Mouse (Mus musculus) 416B (cell line): Measurements from ENCODE around the gene Dst.
"Not testable (repeated sequence)": the region's sequence is repeated elsewhere in the genome, so short reads cannot be mapped to it uniquely, and the experiment has no call there.

Experiments used
- DNase-seq: peaks from one replicate; pipeline ENCODE4 v3.0.0; 2011; ENCODE audit warnings: low read depth

Gene Dst

GRCm38 (mm10) chr1:34065551-34066048 lies 157.6 kb downstream of the Dst start:
- no peak for DNase-seq

- not testable (repeated sequence) for DNase-seq
Observed at GRCm38 (mm10) chr1:34066401-34066800, 158.4 kb downstream of the Dst start.

- peak; percentile 4 for DNase-seq
Observed at GRCm38 (mm10) chr1:34068341-34068740, 160.3 kb downstream of the Dst start.

GRCm38 (mm10) chr1:34069514-34070290 lies 161.7 kb downstream of the Dst start:
- no peak for DNase-seq

GRCm38 (mm10) chr1:34070474-34070873 lies 162.4 kb downstream of the Dst start:
- no peak for DNase-seq

GRCm38 (mm10) chr1:34070991-34071639 lies 163.1 kb downstream of the Dst start:
- no peak for DNase-seq

- no peak for DNase-seq
Observed at GRCm38 (mm10) chr1:34072262-34072661, 164.2 kb downstream of the Dst start.

- DNase-seq: no peak
Observed at GRCm38 (mm10) chr1:34073436-34074169, 165.6 kb downstream of the Dst start.

- no peak for DNase-seq
Observed at GRCm38 (mm10) chr1:34074245-34075187, 166.5 kb downstream of the Dst start.

GRCm38 (mm10) chr1:34076701-34077421 lies 168.8 kb downstream of the Dst start:
- no peak for DNase-seq

GRCm38 (mm10) chr1:34077422-34077790 lies 169.4 kb downstream of the Dst start:
- DNase-seq: no peak

- DNase-seq: no peak
Observed at GRCm38 (mm10) chr1:34077941-34078340, 169.9 kb downstream of the Dst start.

GRCm38 (mm10) chr1:34089011-34089410 lies 181.0 kb downstream of the Dst start:
- no peak for DNase-seq

- DNase-seq: no peak
Observed at GRCm38 (mm10) chr1:34090700-34091099, 182.7 kb downstream of the Dst start.

- DNase-seq: no peak
Observed at GRCm38 (mm10) chr1:34093652-34094051, 185.6 kb downstream of the Dst start.

GRCm38 (mm10) chr1:34094301-34094700 lies 186.3 kb downstream of the Dst start:
- no peak for DNase-seq

GRCm38 (mm10) chr1:34095173-34095572 lies 187.1 kb downstream of the Dst start:
- DNase-seq: no peak

GRCm38 (mm10) chr1:34096923-34097322 lies 188.9 kb downstream of the Dst start:
- DNase-seq: no peak

GRCm38 (mm10) chr1:34097640-34098039 lies 189.6 kb downstream of the Dst start:
- DNase-seq: no peak

GRCm38 (mm10) chr1:34099439-34099838 lies 191.4 kb downstream of the Dst start:
- DNase-seq: no peak

GRCm38 (mm10) chr1:34100385-34100784 lies 192.4 kb downstream of the Dst start:
- DNase-seq: no peak
